In genomic region chr3:55599366-55600085, GRCm38 (mm10) we compare ENCODE assay signal across 10 mouse cellular contexts.
DNase-seq lines count a peak whose midpoint lies in the region; ATAC-seq and TF ChIP-seq lines count a peak whose summit lies in the region.
"Had no signal": no experiment of that assay in that cellular context is flagged by ENCODE, and none has a peak within 500 bp of the region (broad histone marks: within the 10 kb centered on the region; RNA-seq: fewer than 3 reads in every experiment).

No protein-coding gene starts in this region.

- no peak overlapping the region for H3K9ac ChIP-seq in heart, embryonic 11.5 days (ENCODE audit: low read depth, low read length)
- H3K9ac ChIP-seq in hindbrain, postnatal 0 days (replicated peaks; ENCODE audit: low read length), result no peak overlapping the region

- 64% methylated on average over 17 of the region's 17 CpGs for WGBS in heart, embryonic 11.5 days (ENCODE audit: insufficient replicate concordance)
- WGBS in hindbrain, postnatal 0 days, result 47% methylated on average over 17 of the region's 17 CpGs

- no peaks in the 10 kb centered on the region for H3K36me3 ChIP-seq in heart, embryonic 11.5 days (ENCODE audit: control insufficient read depth, insufficient read depth, low read length)
- H3K36me3 ChIP-seq in hindbrain, postnatal 0 days (ENCODE audit: insufficient read depth, low read length), result no peaks in the 10 kb centered on the region
- H3K36me3 ChIP-seq: G1E; heart, embryonic 10.5 days had no signal

- no peak overlapping the region for H3K4me3 ChIP-seq in heart, embryonic 11.5 days (ENCODE audit: low read depth, low read length)
- no peak overlapping the region for H3K4me3 ChIP-seq in hindbrain, postnatal 0 days (ENCODE audit: low read length)
- H3K4me3 ChIP-seq: heart, embryonic 10.5 days had no signal

- no peak for ATAC-seq in heart, embryonic 11.5 days (replicated peaks; ENCODE audit: insufficient number of reproducible peaks, low FRiP score, low TSS enrichment)
- peak; percentile 15; the same call in 1 of the 2 replicates for ATAC-seq in hindbrain, postnatal 0 days
- ATAC-seq in megakaryocyte progenitor cell, adult 5-6 weeks (replicated peaks; ENCODE audit: poor library complexity), result no peak

- no peaks in the 10 kb centered on the region for H3K9me3 ChIP-seq in heart, embryonic 11.5 days (replicated peaks; ENCODE audit: control insufficient read depth, low read length)
- H3K9me3 ChIP-seq in hindbrain, postnatal 0 days (ENCODE audit: low read length), result no peaks in the 10 kb centered on the region
- H3K9me3 ChIP-seq: heart, embryonic 10.5 days had no signal

- H3K4me1 ChIP-seq in heart, embryonic 11.5 days (ENCODE audit: control insufficient read depth, insufficient read depth, low read length), result no peaks in the 10 kb centered on the region
- H3K4me1 ChIP-seq in hindbrain, postnatal 0 days (ENCODE audit: insufficient read depth, low read length), result no peaks in the 10 kb centered on the region; the same call in 1 of the 2 replicates
- H3K4me1 ChIP-seq: heart, embryonic 10.5 days had no signal

- TF ChIP-seq CTCF in hindbrain, postnatal 0 days (IDR thresholded peaks at IDR 0.05; ENCODE audit: low read depth), result no peak

- DNase-seq in heart, postnatal 4 days, result peak; percentile 28
- peak; percentile 26 for DNase-seq in urinary bladder, postnatal 14 days (ENCODE audit: low spot score)
- no peak for DNase-seq in urinary bladder, postnatal 25 days (ENCODE audit: low spot score)
- no peak for DNase-seq in hindbrain, postnatal 0 days (ENCODE audit: low spot score)
- DNase-seq in frontal cortex, adult 2 months (ENCODE audit: extremely low spot score in 1 of 2, low spot score in 1 of 2), result no peak
- DNase-seq in layer of hippocampus, adult 18-20 months (ENCODE audit: low spot score in 2 of 2), result no peak

- no peak overlapping the region for H3K27ac ChIP-seq in heart, embryonic 11.5 days (ENCODE audit: low read depth, low read length)
- no peak overlapping the region for H3K27ac ChIP-seq in hindbrain, postnatal 0 days
- H3K27ac ChIP-seq: heart, embryonic 10.5 days had no signal

- H3K4me2 ChIP-seq in heart, embryonic 11.5 days, result no peak overlapping the region
- H3K4me2 ChIP-seq in hindbrain, postnatal 0 days (ENCODE audit: low read depth, low read length), result no peak overlapping the region

- H3K27me3 ChIP-seq in heart, embryonic 11.5 days (ENCODE audit: control insufficient read depth, insufficient read depth, low read length), result no peaks in the 10 kb centered on the region
- no peaks in the 10 kb centered on the region for H3K27me3 ChIP-seq in hindbrain, postnatal 0 days (ENCODE audit: insufficient read depth, low read length)

Comparison
In these comparisons a context has a peak if more than half of its experiments do, and no peak if none do; other contexts are left out.
1. DNase-seq: peak in heart, postnatal 4 days (single experiment) and urinary bladder, postnatal 14 days (single experiment); none in urinary bladder, postnatal 25 days (single experiment), hindbrain, postnatal 0 days (single experiment), frontal cortex, adult 2 months (0 of 2) and layer of hippocampus, adult 18-20 months (0 of 2).